Comparison of ENCODE assay signal across 9 mouse cellular contexts in genomic region chr14:14347151-14347835, GRCm38 (mm10). TPM values are rescaled to one million over a fixed set of nuclear protein-coding genes. Genes with fewer than 3 reads are reported as not detected.
DNase-seq lines count a peak whose midpoint lies in the region; ATAC-seq and TF ChIP-seq lines count a peak whose summit lies in the region.
"Had no signal": no experiment of that assay in that cellular context is flagged by ENCODE, and none has a peak within 500 bp of the region (broad histone marks: within the 10 kb centered on the region; RNA-seq: fewer than 3 reads in every experiment).

No protein-coding gene starts in this region.

- TF ChIP-seq CTCF in stomach, postnatal 0 days (IDR thresholded peaks at IDR 0.05; ENCODE audit: low read depth) = no peak

- DNase-seq in adrenal gland, adult 2 months = peak; percentile 12
- DNase-seq in adrenal gland, postnatal 4 days (ENCODE audit: low spot score in 2 of 2) = no peak
- DNase-seq in B cell, adult 2 months = peak; percentile 73 to 76
- peak; percentile 16 for DNase-seq in embryo, embryonic 10.5 days (ENCODE audit: low spot score)
- peak; percentile 18 to 64 for DNase-seq in heart, postnatal 10 days
- DNase-seq in left cerebral cortex, postnatal 10 days (ENCODE audit: extremely low spot score in 1 of 2, low spot score in 2 of 2) = peak; percentile 36 to 81
- DNase-seq in midbrain, embryonic 14.5 days = peak; percentile 32
- DNase-seq in stomach, postnatal 0 days (ENCODE audit: low spot score) = peak; percentile 59

- no peaks in the 10 kb centered on the region for H3K27me3 ChIP-seq in midbrain, embryonic 14.5 days (ENCODE audit: control insufficient read depth, insufficient read depth, low read length)
- no peaks in the 10 kb centered on the region for H3K27me3 ChIP-seq in stomach, postnatal 0 days (ENCODE audit: control insufficient read depth, insufficient read depth, low read length)

- 86% methylated on average over 17 of the region's 17 CpGs for WGBS in midbrain, embryonic 14.5 days
- WGBS in stomach, postnatal 0 days = 83% methylated on average over 17 of the region's 17 CpGs

- H3K9me3 ChIP-seq in midbrain, embryonic 14.5 days (ENCODE audit: control insufficient read depth, low read length) = peaks cover 34% of the 10 kb centered on the region
- H3K9me3 ChIP-seq in stomach, postnatal 0 days (ENCODE audit: control insufficient read depth, low read length) = peaks cover 24% of the 10 kb centered on the region

- ATAC-seq in midbrain, embryonic 14.5 days (ENCODE audit: low FRiP score, low TSS enrichment) = 0 out of 2 replicates have a peak, but pooled peaks have one; percentile 0
- ATAC-seq in stomach, postnatal 0 days (ENCODE audit: low FRiP score, low TSS enrichment) = 0 out of 2 replicates have a peak, but pooled peaks have one; percentile 1

- peak overlapping the region; percentile 79 for H3K4me2 ChIP-seq in midbrain, embryonic 14.5 days (ENCODE audit: low read length)
- H3K4me2 ChIP-seq in stomach, postnatal 0 days (replicated peaks; ENCODE audit: low read depth) = no peak overlapping the region

- no peak for TF ChIP-seq EP300 in stomach, postnatal 0 days (optimal IDR thresholded peaks at IDR 0.05)

- H3K4me1 ChIP-seq in midbrain, embryonic 14.5 days (ENCODE audit: control insufficient read depth, insufficient read depth, low read length) = no peaks in the 10 kb centered on the region
- H3K4me1 ChIP-seq in stomach, postnatal 0 days (replicated peaks; ENCODE audit: control insufficient read depth, insufficient read depth) = no peaks in the 10 kb centered on the region

- H3K4me3 ChIP-seq in midbrain, embryonic 14.5 days (replicated peaks; ENCODE audit: low read depth, low read length) = peak overlapping the region; percentile 61; the same call in 1 of the 2 replicates
- H3K4me3 ChIP-seq in stomach, postnatal 0 days (ENCODE audit: low read depth, low read length) = no peak overlapping the region

- H3K9ac ChIP-seq in midbrain, embryonic 14.5 days (replicated peaks; ENCODE audit: low read length) = no peak overlapping the region
- H3K9ac ChIP-seq in stomach, postnatal 0 days (ENCODE audit: low read length) = no peak overlapping the region

- H3K27ac ChIP-seq in midbrain, embryonic 14.5 days (replicated peaks; ENCODE audit: low read depth, low read length) = no peak overlapping the region
- no peak overlapping the region for H3K27ac ChIP-seq in stomach, postnatal 0 days (replicated peaks)

- no peaks in the 10 kb centered on the region for H3K36me3 ChIP-seq in midbrain, embryonic 14.5 days (ENCODE audit: control insufficient read depth, insufficient read depth, low read length)
- H3K36me3 ChIP-seq in stomach, postnatal 0 days (ENCODE audit: control insufficient read depth, insufficient read depth, low read length) = no peaks in the 10 kb centered on the region

- intact Hi-C loops in heart, postnatal 10 days (cut with DNase I) = loop anchor here (10.0 kb wide), 4 partner anchors 222 to 518 kb away; partner anchors contain the start of genes Psmd6 and Slc4a7
- intact Hi-C loops in left cerebral cortex, postnatal 10 days (cut with DNase I) = loop anchor here (10.0 kb wide), 1 partner anchor 358 kb away; the partner anchor contains the start of gene Slc4a7

RNA-seq across cellular contexts. Expression of gene Il3ra, which starts 1.2 kb away (rescaled TPM):
- 1 to 10 TPM; 5.1 to 9.3 TPM for total RNA-seq in adrenal gland, adult 2 months (2021)
- polyA plus RNA-seq in adrenal gland, adult 2 months (2012; rRNA removed) = 52.7 and 64.5 TPM in 2 replicates
- 10 to 100 TPM; 20.1 to 22.3 TPM for total RNA-seq in adrenal gland, postnatal 4 days (2021)
- total RNA-seq in heart, postnatal 10 days (2021) = 10 to 100 TPM in 1 of 2 experiments, 1 to 10 TPM in 1; 6.7 to 11.1 TPM
- 1 to 10 TPM; 3.4 TPM for total RNA-seq in left cerebral cortex, postnatal 10 days (2021)
- 2.4 TPM in 2 replicates for polyA plus RNA-seq in midbrain, embryonic 14.5 days (2014; fragmentation: Nextera tagmentation; extraction: Ambion mirVana)
- polyA plus RNA-seq in stomach, postnatal 0 days (2015; fragmentation: Nextera tagmentation; extraction: Ambion mirVana) = 2.7 and 3.9 TPM in 2 replicates

RNA-seq across cellular contexts. Expression of gene Olfr31, which starts 24.7 kb away (rescaled TPM):
- total RNA-seq in adrenal gland, adult 2 months (2021) = not detected
- not detected in 2 replicates for polyA plus RNA-seq in adrenal gland, adult 2 months (2012; rRNA removed)
- not detected for total RNA-seq in adrenal gland, postnatal 4 days (2021)
- total RNA-seq in heart, postnatal 10 days (2021) = not detected
- total RNA-seq in left cerebral cortex, postnatal 10 days (2021) = not detected
- 0.05 TPM in 1 of 2 replicates, not detected in the other for polyA plus RNA-seq in midbrain, embryonic 14.5 days (2014; fragmentation: Nextera tagmentation; extraction: Ambion mirVana)
- 0.02 TPM in 1 of 2 replicates, not detected in the other for polyA plus RNA-seq in stomach, postnatal 0 days (2015; fragmentation: Nextera tagmentation; extraction: Ambion mirVana)
- polyA plus RNA-seq: C2C12 had no signal

RNA-seq across cellular contexts. Expression of gene Olfr721-ps1, which starts 53.8 kb away (rescaled TPM):
- not detected for total RNA-seq in adrenal gland, adult 2 months (2021)
- not detected in 2 replicates for polyA plus RNA-seq in adrenal gland, adult 2 months (2012; rRNA removed)
- total RNA-seq in adrenal gland, postnatal 4 days (2021) = not detected
- not detected for total RNA-seq in heart, postnatal 10 days (2021)
- not detected for total RNA-seq in left cerebral cortex, postnatal 10 days (2021)
- polyA plus RNA-seq in midbrain, embryonic 14.5 days (2014; fragmentation: Nextera tagmentation; extraction: Ambion mirVana) = not detected in 2 replicates
- not detected in 2 replicates for polyA plus RNA-seq in stomach, postnatal 0 days (2015; fragmentation: Nextera tagmentation; extraction: Ambion mirVana)
- polyA plus RNA-seq: C2C12 had no signal

Comparison
In these comparisons a context has a peak if more than half of its experiments do, and no peak if none do; other contexts are left out.
1. DNase-seq: peak in adrenal gland, adult 2 months (single experiment), B cell, adult 2 months (2 of 2), embryo, embryonic 10.5 days (single experiment), heart, postnatal 10 days (2 of 2), left cerebral cortex, postnatal 10 days (2 of 2), midbrain, embryonic 14.5 days (single experiment) and stomach, postnatal 0 days (single experiment); none in adrenal gland, postnatal 4 days (0 of 2).